In the genomic region with DNA sequence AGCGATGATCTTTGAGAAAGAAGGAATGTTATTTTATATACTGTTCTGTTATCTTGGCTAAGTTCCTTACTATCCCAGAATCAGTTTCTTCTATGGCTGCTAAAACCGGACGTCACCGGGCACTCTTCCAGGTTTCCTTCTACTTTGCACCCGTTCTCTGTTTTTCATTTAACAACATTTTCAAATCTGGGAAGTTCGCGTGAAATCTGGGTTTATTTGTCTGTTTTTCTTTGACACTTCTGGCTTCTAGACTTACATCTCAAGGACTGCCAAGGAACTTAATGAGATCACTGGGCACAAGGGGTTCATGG, we compare ENCODE assay signal across 7 mouse cellular contexts. TPM values are rescaled to one million over a fixed set of nuclear protein-coding genes. Genes with fewer than 3 reads are reported as not detected.
DNase-seq lines count a peak whose midpoint lies in the region; ATAC-seq lines count a peak whose summit lies in the region.

No protein-coding gene starts in this region.

- WGBS in embryonic facial prominence, embryonic 10.5 days: 47% methylated on average over 7 of the region's 7 CpGs
- WGBS in heart, embryonic 13.5 days: 26% methylated on average over 7 of the region's 7 CpGs

- peak overlapping the region; percentile 92 for H3K9ac ChIP-seq in heart, embryonic 13.5 days

- H3K36me3 ChIP-seq in embryonic facial prominence, embryonic 10.5 days (replicated peaks): peaks cover 24% of the 10 kb centered on the region
- H3K36me3 ChIP-seq in heart, embryonic 13.5 days: peaks cover 14% of the 10 kb centered on the region

- DNase-seq in ovary, postnatal 14 days (ENCODE audit: low spot score): peak; percentile 44
- no peak for DNase-seq in ovary, adult 18-20 months (ENCODE audit: low spot score)
- DNase-seq in embryonic facial prominence, embryonic 10.5 days (ENCODE audit: low spot score): no peak
- DNase-seq in kidney, postnatal 14 days: peak; percentile 75
- no peak for DNase-seq in embryo, embryonic 11 days

- no peaks in the 10 kb centered on the region for H3K9me3 ChIP-seq in embryonic facial prominence, embryonic 10.5 days
- H3K9me3 ChIP-seq in heart, embryonic 13.5 days: no peaks in the 10 kb centered on the region

- H3K4me3 ChIP-seq in embryonic facial prominence, embryonic 10.5 days: peak overlapping the region; percentile 81
- peak overlapping the region; percentile 83 for H3K4me3 ChIP-seq in heart, embryonic 13.5 days

- no peaks in the 10 kb centered on the region for H3K27me3 ChIP-seq in embryonic facial prominence, embryonic 10.5 days (replicated peaks; ENCODE audit: low read depth, poor library complexity, severe bottlenecking)
- no peaks in the 10 kb centered on the region for H3K27me3 ChIP-seq in heart, embryonic 13.5 days (replicated peaks)

- peaks cover 17% of the 10 kb centered on the region for H3K4me1 ChIP-seq in embryonic facial prominence, embryonic 10.5 days
- peaks cover 21% of the 10 kb centered on the region for H3K4me1 ChIP-seq in heart, embryonic 13.5 days

- peak overlapping the region; percentile 85 for H3K27ac ChIP-seq in embryonic facial prominence, embryonic 10.5 days (replicated peaks)
- H3K27ac ChIP-seq in heart, embryonic 13.5 days (replicated peaks): peak overlapping the region; percentile 92

- H3K4me2 ChIP-seq in heart, embryonic 13.5 days: peak overlapping the region; percentile 89

- ATAC-seq in heart, embryonic 13.5 days (ENCODE audit: extremely low read depth, insufficient number of reproducible peaks, low FRiP score, low TSS enrichment): no peak
- 0 out of 2 replicates have a peak, but pooled peaks have one; percentile 11 for ATAC-seq in megakaryocyte progenitor cell, adult 5-6 weeks (replicated peaks; ENCODE audit: poor library complexity)

RNA-seq across cellular contexts. Expression of gene Tomm7, which starts 0.5 kb away (rescaled TPM):
- 147 and 150 TPM in 2 replicates for polyA plus RNA-seq in embryonic facial prominence, embryonic 10.5 days (2016; fragmentation: Nextera tagmentation; extraction: Ambion mirVana)
- 92.0 and 100 TPM in 2 replicates for polyA plus RNA-seq in heart, embryonic 13.5 days (2015; fragmentation: Nextera tagmentation; extraction: Ambion mirVana)
- total RNA-seq in megakaryocyte progenitor cell, adult 5-6 weeks (2015): 81.3 and 98.8 TPM in 2 replicates
- 288 and 310 TPM in 2 replicates for total RNA-seq in megakaryocyte progenitor cell, adult 5-6 weeks (2017)

RNA-seq across cellular contexts. Expression of gene Rint1, which starts 57.0 kb away (rescaled TPM):
- polyA plus RNA-seq in embryonic facial prominence, embryonic 10.5 days (2016; fragmentation: Nextera tagmentation; extraction: Ambion mirVana): 36.4 and 36.5 TPM in 2 replicates
- 26.1 and 27.6 TPM in 2 replicates for polyA plus RNA-seq in heart, embryonic 13.5 days (2015; fragmentation: Nextera tagmentation; extraction: Ambion mirVana)
- 18.9 and 20.8 TPM in 2 replicates for total RNA-seq in megakaryocyte progenitor cell, adult 5-6 weeks (2015)
- total RNA-seq in megakaryocyte progenitor cell, adult 5-6 weeks (2017): 27.5 and 28.0 TPM in 2 replicates

Comparison
In these comparisons a context has a peak if more than half of its experiments do, and no peak if none do; other contexts are left out.
1. DNase-seq: peak in ovary, postnatal 14 days (single experiment) and kidney, postnatal 14 days (single experiment); none in ovary, adult 18-20 months (single experiment), embryonic facial prominence, embryonic 10.5 days (single experiment) and embryo, embryonic 11 days (single experiment).